Mouse (Mus musculus): Measurements from ENCODE around the gene Hpd.

Hpd gene

GRCm38 (mm10) chr5:123146357-123146756, 36.2 kb downstream of the Hpd start:
- DNase-seq, result no peak

GRCm38 (mm10) chr5:123144746-123145590, 37.6 kb downstream of the Hpd start:
- DNase-seq, result no peak

- DNase-seq, result no peak
Measured at GRCm38 (mm10) chr5:123143971-123144745, 38.4 kb downstream of the Hpd start.

- peak; percentile 48 for DNase-seq
Measured at GRCm38 (mm10) chr5:123143251-123143970, 39.1 kb downstream of the Hpd start.

GRCm38 (mm10) chr5:123142161-123143157, 40.1 kb downstream of the Hpd start, which contains the start of gene Setd1b:
TSS of gene Setd1b (plus strand) at chr5:123142193.
- DNase-seq, result peak; percentile 75

GRCm38 (mm10) chr5:123141555-123142160, 40.9 kb downstream of the Hpd start:
- DNase-seq, result peak; percentile 68

- DNase-seq, result peak; percentile 95
Measured at GRCm38 (mm10) chr5:123140694-123141554, 41.6 kb downstream of the Hpd start.

- DNase-seq, result no peak
Measured at GRCm38 (mm10) chr5:123139722-123140627, 42.6 kb downstream of the Hpd start.

GRCm38 (mm10) chr5:123138953-123139721, 43.4 kb downstream of the Hpd start:
- peak; percentile 88 for DNase-seq

- peak; percentile 86 for DNase-seq
Measured at GRCm38 (mm10) chr5:123138230-123138911, 44.2 kb downstream of the Hpd start.

GRCm38 (mm10) chr5:123137910-123138229, 44.7 kb downstream of the Hpd start:
- DNase-seq, result no peak

GRCm38 (mm10) chr5:123137044-123137909, 45.2 kb downstream of the Hpd start:
- peak; percentile 92 for DNase-seq

GRCm38 (mm10) chr5:123136361-123137043, 46.0 kb downstream of the Hpd start:
- DNase-seq, result peak; percentile 96

- peak; percentile 93 for DNase-seq
Measured at GRCm38 (mm10) chr5:123135471-123136360, 46.8 kb downstream of the Hpd start.

- DNase-seq, result no peak
Measured at GRCm38 (mm10) chr5:123134875-123135382, 47.6 kb downstream of the Hpd start.

Measured in kidney, postnatal 14 days (tissue).